Mouse (Mus musculus) MEL (cell line): ENCODE results near the gene Tango6. TPM values are rescaled to one million over a fixed set of nuclear protein-coding genes. Genes with fewer than 3 reads are reported as not detected.

Source experiments
- DNase-seq: peaks from one replicate; pipeline ENCODE4 v3.0.0; 2011; ENCODE audit warnings: low read depth, low spot score
- H3K27ac ChIP-seq: 2 replicates; pipeline ENCODE4 v1.5.1; 2012; ENCODE audit warnings: low read depth, mild to moderate bottlenecking, control low read depth, low read length, moderate library complexity; ENCODE audit not compliant: control insufficient read depth
- H3K27me3 ChIP-seq, 2 experiments: fragments of 150-350 bp in 1 of 2; sonication (generic) in 1 of 2; 2 replicates each; pipeline ENCODE4 v1.6.1; 2012; ENCODE audit warnings: low read length in 2 of 2, mild to moderate bottlenecking in 2 of 2, improper control_type of control experiment in 1 of 2, moderate library complexity in 1 of 2; ENCODE audit not compliant: insufficient read depth in 2 of 2, control insufficient read depth in 1 of 2
- H3K36me3 ChIP-seq, 2 experiments: 2 replicates each; pipeline ENCODE4 v1.6.1; 2012 to 2014; ENCODE audit warnings: low read length in 2 of 2, improper control_type of control experiment in 1 of 2, inconsistent platforms in 1 of 2, mild to moderate bottlenecking in 1 of 2; ENCODE audit not compliant: insufficient read depth in 2 of 2, control insufficient read depth in 1 of 2
- H3K4me1 ChIP-seq, 2 experiments: fragments of 150-350 bp in 1 of 2; sonication (generic) in 1 of 2; 2 replicates each; pipeline ENCODE4 v1.6.1; 2012; ENCODE audit warnings: low read length in 2 of 2, improper control_type of control experiment in 1 of 2, mild to moderate bottlenecking in 1 of 2; ENCODE audit not compliant: insufficient read depth in 2 of 2, control insufficient read depth in 1 of 2
- H3K4me3 ChIP-seq, 2 experiments: fragments of 150-350 bp in 1 of 2; sonication (generic) in 1 of 2; 2 replicates each; pipeline ENCODE4 v1.5.1; 2012; ENCODE audit warnings: low read depth in 2 of 2, low read length in 2 of 2, mild to moderate bottlenecking in 2 of 2, moderate library complexity in 2 of 2, control low read depth in 1 of 2, improper control_type of control experiment in 1 of 2; ENCODE audit not compliant: control insufficient read depth in 1 of 2, insufficient read depth in 1 of 2
- H3K79me2 ChIP-seq: 2 replicates; pipeline ENCODE4 v1.6.1; 2012; ENCODE audit warnings: mild to moderate bottlenecking, low read length, moderate library complexity; ENCODE audit not compliant: control insufficient read depth, poor library complexity, insufficient read depth
- H3K9ac ChIP-seq: 2 replicates; pipeline ENCODE4 v1.6.1; 2012; ENCODE audit warnings: low read depth, mild to moderate bottlenecking, control low read depth, low read length, moderate library complexity; ENCODE audit not compliant: control insufficient read depth, poor library complexity, severe bottlenecking
- H3K9me3 ChIP-seq: fragments of 150-350 bp; sonication (generic); replicated peaks from 2 replicates; pipeline ENCODE4 v1.6.1; 2012; ENCODE audit warnings: mild to moderate bottlenecking, low read length, improper control_type of control experiment, moderate library complexity; ENCODE audit not compliant: insufficient read depth
- CHD2 ChIP-seq: IDR thresholded peaks from 2 replicates; pipeline ENCODE4 v1.6.1; 2011; ENCODE audit warnings: low read length, improper control_type of control experiment
- CTCF ChIP-seq, 3 experiments: IDR thresholded peaks in 2 of 3; conservative IDR thresholded peaks in 1 of 3; 2 replicates each; pipeline ENCODE4 v1.5.1; 2011 to 2012; ENCODE audit warnings: low read length in 3 of 3, low read depth in 2 of 3, mild to moderate bottlenecking in 2 of 3, improper control_type of control experiment in 1 of 3, inconsistent platforms in 1 of 3, mixed read lengths in 1 of 3, moderate library complexity in 1 of 3; ENCODE audit not compliant: control insufficient read depth in 1 of 3, insufficient read depth in 1 of 3, poor library complexity in 1 of 3, severe bottlenecking in 1 of 3
- ETS1 ChIP-seq: IDR thresholded peaks from 2 replicates; pipeline ENCODE4 v1.6.1; 2012; ENCODE audit warnings: low read depth, mild to moderate bottlenecking, inconsistent platforms, low read length, improper control_type of control experiment, moderate library complexity
- GABPA ChIP-seq: IDR thresholded peaks from 2 replicates; pipeline ENCODE4 v1.6.1; 2012; ENCODE audit warnings: low read depth, mild to moderate bottlenecking, inconsistent platforms, low read length, improper control_type of control experiment, moderate library complexity
- GATA1 ChIP-seq: IDR thresholded peaks from 2 replicates; pipeline ENCODE4 v1.6.1; 2011; ENCODE audit warnings: low read depth, low read length, improper control_type of control experiment
- JUND ChIP-seq: IDR thresholded peaks from 2 replicates; pipeline ENCODE4 v1.6.1; 2011; ENCODE audit warnings: low read depth, mild to moderate bottlenecking, improper control_type of control experiment, low read length
- MAFK ChIP-seq: IDR thresholded peaks from 2 replicates; pipeline ENCODE4 v1.6.1; 2011; ENCODE audit warnings: low read depth, mild to moderate bottlenecking, low read length, improper control_type of control experiment, borderline replicate concordance
- MAX ChIP-seq: IDR thresholded peaks from 2 replicates; pipeline ENCODE4 v1.6.1; 2011; ENCODE audit warnings: low read length, improper control_type of control experiment
- MAZ ChIP-seq: IDR thresholded peaks from 2 replicates; pipeline ENCODE4 v1.6.1; 2012; ENCODE audit warnings: low read depth, mild to moderate bottlenecking, inconsistent platforms, low read length, improper control_type of control experiment
- MEF2A ChIP-seq: IDR thresholded peaks from 2 replicates; pipeline ENCODE4 v1.6.1; 2014; ENCODE audit warnings: low read depth, mild to moderate bottlenecking, inconsistent platforms, low read length, improper control_type of control experiment; ENCODE audit not compliant: poor library complexity, insufficient replicate concordance, severe bottlenecking; ENCODE audit errors: extremely low read depth
- MXI1 ChIP-seq: IDR thresholded peaks from 2 replicates; pipeline ENCODE4 v1.6.1; 2011; ENCODE audit warnings: mild to moderate bottlenecking, low read depth, low read length, improper control_type of control experiment
- MYB ChIP-seq: IDR thresholded peaks from 2 replicates; pipeline ENCODE4 v1.6.1; 2011; ENCODE audit warnings: mild to moderate bottlenecking, low read depth, low read length, improper control_type of control experiment
- MYC ChIP-seq: IDR thresholded peaks from 2 replicates; pipeline ENCODE4 v1.6.1; 2011; ENCODE audit warnings: low read depth, mild to moderate bottlenecking, low read length, improper control_type of control experiment, moderate library complexity
- NRF1 ChIP-seq: IDR thresholded peaks from 2 replicates; pipeline ENCODE4 v1.6.1; 2014; ENCODE audit warnings: low read depth, mild to moderate bottlenecking, inconsistent platforms, low read length, improper control_type of control experiment, moderate library complexity; ENCODE audit not compliant: poor library complexity, insufficient read depth, severe bottlenecking
- POLR2A ChIP-seq, 2 experiments: IDR thresholded peaks; 2 replicates each; pipeline ENCODE4 v1.6.1; 2011 to 2012; ENCODE audit warnings: low read length in 2 of 2, mild to moderate bottlenecking in 2 of 2, control low read depth in 1 of 2, improper control_type of control experiment in 1 of 2, low read depth in 1 of 2, moderate library complexity in 1 of 2; ENCODE audit not compliant: control insufficient read depth in 1 of 2, insufficient read depth in 1 of 2, poor library complexity in 1 of 2
- POLR2AphosphoS2 ChIP-seq: IDR thresholded peaks from 2 replicates; pipeline ENCODE4 v1.6.1; 2011; ENCODE audit warnings: low read length, improper control_type of control experiment
- POLR2AphosphoS5 ChIP-seq: IDR thresholded peaks from 2 replicates; pipeline ENCODE4 v1.6.1; 2012; ENCODE audit warnings: low read depth, borderline replicate concordance, mild to moderate bottlenecking, inconsistent platforms, low read length, moderate library complexity, mixed read lengths
- RAD21 ChIP-seq: IDR thresholded peaks from 2 replicates; pipeline ENCODE4 v1.6.1; 2011; ENCODE audit warnings: mild to moderate bottlenecking, low read depth, low read length, improper control_type of control experiment
- SMC3 ChIP-seq: IDR thresholded peaks from 2 replicates; pipeline ENCODE4 v1.6.1; 2011; ENCODE audit warnings: low read depth, low read length, improper control_type of control experiment
- TBP ChIP-seq: IDR thresholded peaks from 2 replicates; pipeline ENCODE4 v1.8.0; 2011; ENCODE audit warnings: low read depth, low read length, improper control_type of control experiment
- TCF12 ChIP-seq: IDR thresholded peaks from 2 replicates; pipeline ENCODE4 v1.6.1; 2014; ENCODE audit warnings: low read depth, mild to moderate bottlenecking, inconsistent platforms, low read length, improper control_type of control experiment, moderate library complexity
- UBTF ChIP-seq: IDR thresholded peaks from 2 replicates; pipeline ENCODE4 v1.6.1; 2012; ENCODE audit warnings: low read depth, mild to moderate bottlenecking, inconsistent platforms, low read length, improper control_type of control experiment, moderate library complexity, borderline replicate concordance; ENCODE audit not compliant: insufficient read depth
- USF2 ChIP-seq, 2 experiments: IDR thresholded peaks; 2 replicates each; pipeline ENCODE4 v1.6.1; 2011 to 2012; ENCODE audit warnings: improper control_type of control experiment in 2 of 2, low read length in 2 of 2, borderline replicate concordance in 1 of 2, inconsistent platforms in 1 of 2, low read depth in 1 of 2, mild to moderate bottlenecking in 1 of 2; ENCODE audit not compliant: insufficient read depth in 1 of 2
- ZC3H11A ChIP-seq: IDR thresholded peaks from 2 replicates; pipeline ENCODE4 v1.6.1; 2012; ENCODE audit warnings: low read depth, mild to moderate bottlenecking, inconsistent platforms, low read length, improper control_type of control experiment
- ZMIZ1 ChIP-seq: IDR thresholded peaks from 2 replicates; pipeline ENCODE4 v1.6.1; 2012; ENCODE audit warnings: low read depth, mild to moderate bottlenecking, inconsistent platforms, low read length, improper control_type of control experiment, moderate library complexity
- ZNF384 ChIP-seq: IDR thresholded peaks from 2 replicates; pipeline ENCODE4 v1.6.1; 2012; ENCODE audit warnings: low read depth, mild to moderate bottlenecking, inconsistent platforms, low read length, improper control_type of control experiment
- polyA plus RNA-seq, 2 experiments: library from polyadenylated mRNA; stranded (reverse) in 1 of 2; unstranded in 1 of 2; fragments of >175 nt in 1 of 2; fragments of >200 nt in 1 of 2; gene quantifications; 2 replicates each; pipeline versions ENCODE4 v1.2.1 to v1.2.4; 2012; ENCODE audit warnings: low replicate concordance in 2 of 2, low read depth in 1 of 2; ENCODE audit not compliant: insufficient read length in 2 of 2, insufficient read depth in 1 of 2, missing spikeins in 1 of 2
- total RNA-seq: library from RNA; depleted of rRNA; stranded (reverse); fragments of 300-350 nt; gene quantifications from 2 replicates; pipeline ENCODE4 v1.2.3, GENCODE M21; 2012

The Tango6 gene
- total and polyA plus RNA-seq, 3 experiments, result 3.0 to 6.1 TPM; not detected in 1

DNA sequence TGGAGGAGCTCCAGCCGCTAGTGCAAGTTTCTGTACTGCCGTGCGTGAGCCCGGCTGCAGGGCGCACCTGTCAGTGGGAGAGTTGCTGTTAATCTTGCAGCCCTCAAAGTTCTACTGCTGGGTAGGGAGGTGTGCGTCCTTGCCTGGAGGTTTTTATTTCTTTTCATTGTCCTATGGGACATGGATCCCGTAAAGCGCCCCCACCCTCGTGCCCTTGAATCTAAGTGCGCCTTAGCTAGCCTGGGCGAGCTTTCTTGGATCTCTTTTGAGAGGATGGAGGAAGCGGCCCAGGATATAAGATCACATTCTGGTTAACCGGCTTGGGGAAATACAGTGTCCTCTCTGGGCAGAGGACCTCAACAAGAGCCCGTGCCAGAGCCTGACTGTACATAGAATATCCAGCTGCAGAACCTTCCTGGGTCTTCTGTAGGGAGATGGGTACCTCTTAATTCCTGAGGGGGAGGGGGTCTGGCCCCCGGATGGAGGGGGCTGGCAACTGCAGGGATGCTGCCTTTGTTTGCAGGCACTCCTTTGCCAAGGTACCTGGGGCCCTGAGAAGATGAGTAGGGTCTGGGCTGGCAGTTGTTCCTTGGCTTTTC, 188.6 kb downstream of the Tango6 start:
- H3K27ac ChIP-seq, result no peak overlapping the region
- H3K4me1 ChIP-seq, result no peaks in the 10 kb centered on the region
- H3K4me3 ChIP-seq, result no peak overlapping the region
- no peak overlapping the region for H3K9ac ChIP-seq
- TF ChIP-seq MYB, result no peak
- no peak for TF ChIP-seq NRF1
- TF ChIP-seq GATA1, result no peak
- no peak for TF ChIP-seq MAZ
- no peak for TF ChIP-seq MXI1
- no peak for TF ChIP-seq MAX
- no peak for TF ChIP-seq ZC3H11A
- no peak for TF ChIP-seq POLR2AphosphoS5
- TF ChIP-seq JUND, result no peak
- TF ChIP-seq MAFK, result no peak
- no peak for TF ChIP-seq USF2 (IDR thresholded peaks at IDR 0.05; ENCODE audit: borderline replicate concordance in 1 of 2, insufficient read depth in 1 of 2, low read depth in 1 of 2, low read length in 2 of 2)
- TF ChIP-seq SMC3, result no peak
- TF ChIP-seq CHD2, result no peak
- no peak for TF ChIP-seq CTCF (IDR thresholded peaks at IDR 0.05 in 2 of 3, conservative IDR thresholded peaks at IDR 0.05 in 1 of 3; ENCODE audit: control insufficient read depth in 1 of 3, insufficient read depth in 1 of 3, low read depth in 2 of 3, low read length in 3 of 3, poor library complexity in 1 of 3, severe bottlenecking in 1 of 3)
- no peaks in the 10 kb centered on the region for H3K36me3 ChIP-seq
- no peaks in the 10 kb centered on the region for H3K27me3 ChIP-seq
- no peak for DNase-seq
- H3K9me3 ChIP-seq, result no peaks in the 10 kb centered on the region
- H3K79me2 ChIP-seq, result no peaks in the 10 kb centered on the region

DNA sequence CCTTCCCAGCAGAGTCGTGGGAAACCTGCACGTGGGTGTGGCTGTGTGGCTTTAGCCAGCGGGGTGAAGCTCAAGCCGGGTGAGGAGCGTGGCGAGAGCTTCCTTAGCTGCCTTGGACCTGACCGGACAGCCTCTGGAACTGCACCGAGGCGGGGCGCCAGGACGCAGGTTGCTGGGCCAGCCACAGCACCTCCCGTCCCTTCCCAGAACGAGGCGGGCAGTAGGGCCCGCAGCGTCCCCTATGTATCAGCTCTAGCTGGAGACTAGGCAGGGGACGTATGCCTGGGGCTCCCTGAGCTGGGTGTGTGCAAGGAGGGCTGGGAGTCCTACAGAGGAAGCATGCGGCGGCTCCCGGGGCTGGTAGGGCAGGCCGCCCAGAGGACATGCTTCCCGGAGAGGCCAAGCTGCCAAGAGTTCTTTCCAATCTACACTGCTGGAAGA, 189.1 kb downstream of the Tango6 start:
- Histone ChIP-seq H3K27ac (no peak overlapping the region), H3K4me3 (no peak overlapping the region), H3K9ac (no peak overlapping the region), H3K27me3 (no peaks in the 10 kb centered on the region), H3K79me2 (no peaks in the 10 kb centered on the region)
- TF ChIP-seq MAZ (no peak), POLR2A (IDR thresholded peaks at IDR 0.05; ENCODE audit: control insufficient read depth in 1 of 2, insufficient read depth in 1 of 2, low read depth in 1 of 2, low read length in 2 of 2, poor library complexity in 1 of 2) (no peak), ETS1 (no peak), TBP (no peak), ZNF384 (no peak), GABPA (no peak), ZMIZ1 (no peak), MEF2A (no peak), SMC3 (no peak), TCF12 (no peak), CTCF (IDR thresholded peaks at IDR 0.05 in 2 of 3, conservative IDR thresholded peaks at IDR 0.05 in 1 of 3; ENCODE audit: control insufficient read depth in 1 of 3, insufficient read depth in 1 of 3, low read depth in 2 of 3, low read length in 3 of 3, poor library complexity in 1 of 3, severe bottlenecking in 1 of 3) (no peak), NRF1 (no peak), POLR2AphosphoS5 (no peak), USF2 (IDR thresholded peaks at IDR 0.05; ENCODE audit: borderline replicate concordance in 1 of 2, insufficient read depth in 1 of 2, low read depth in 1 of 2, low read length in 2 of 2) (no peak), RAD21 (no peak), POLR2AphosphoS2 (no peak), MYC (no peak), JUND (no peak), MAX (no peak), UBTF (no peak)
- TF ChIP-seq, all 39 proteins: peak for 0
- DNase-seq, result no peak
- Histone ChIP-seq H3K9me3 (no peaks in the 10 kb centered on the region), H3K36me3 (no peaks in the 10 kb centered on the region), H3K4me1 (no peaks in the 10 kb centered on the region)
